Mouse (Mus musculus): ENCODE measurements around the gene Tle6. TPM values are rescaled to one million over a fixed set of nuclear protein-coding genes. Genes with fewer than 3 reads are reported as not detected.

The Tle6 gene
- total RNA-seq, 2 experiments from 2014 or later: 12.8 to 20.2 TPM

DNA sequence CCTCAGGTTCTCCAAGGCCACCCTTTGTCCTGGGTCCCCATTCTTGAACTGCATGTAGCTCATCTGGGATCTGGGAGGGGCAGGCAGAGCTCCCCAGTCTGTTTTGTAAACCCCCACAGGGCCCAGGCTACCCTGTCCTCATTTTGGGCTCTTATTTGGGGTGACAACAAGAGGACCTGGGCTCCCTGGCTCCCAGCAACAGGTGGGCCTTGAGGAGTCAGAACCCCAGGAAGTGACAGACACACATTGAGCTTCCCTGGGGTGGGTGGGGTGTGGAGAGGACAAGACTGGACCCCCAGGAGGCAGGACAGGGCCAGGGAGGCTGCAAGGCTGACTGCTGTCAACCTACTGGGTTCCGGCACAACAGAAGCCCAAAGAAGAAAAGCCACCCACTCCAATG is 57.2 kb downstream of the Tle6 start:
- no peak for DNase-seq (ENCODE audit: low spot score in 2 of 2)

DNA sequence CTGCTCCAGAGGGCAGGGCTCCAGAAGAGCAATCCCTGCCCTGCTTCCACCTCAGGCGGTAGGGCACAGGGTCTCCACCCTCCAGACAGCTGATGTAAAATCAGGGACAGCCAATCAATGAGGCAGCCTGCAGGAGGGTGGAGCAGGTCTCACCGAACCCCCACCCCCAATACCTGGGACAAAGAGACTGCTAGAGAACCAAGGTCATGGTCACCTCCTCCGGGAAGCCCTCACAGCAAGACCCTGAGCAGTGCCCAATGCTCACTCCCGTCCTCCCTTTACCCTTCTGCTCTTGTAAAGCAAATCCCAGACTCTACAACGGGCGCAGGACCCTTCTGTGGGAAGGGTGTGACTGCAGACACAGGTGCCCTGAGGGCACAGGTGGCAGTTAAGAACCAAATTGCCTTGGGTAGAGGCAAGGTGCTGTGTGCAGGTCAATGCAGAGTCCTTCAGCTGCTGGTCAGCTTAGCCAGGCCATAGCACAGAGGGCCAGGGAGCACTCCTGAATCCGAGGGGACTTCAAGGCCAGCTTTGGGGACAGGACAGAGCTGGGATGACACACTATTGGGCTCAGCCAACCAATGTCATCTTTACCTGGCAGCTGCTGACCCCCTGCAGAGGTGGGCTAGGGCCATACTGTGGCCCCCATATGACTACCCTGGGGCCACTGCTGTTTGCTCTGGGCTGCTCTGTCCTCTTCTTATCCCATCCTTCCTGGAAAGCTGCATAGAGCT is 58.0 kb downstream of the Tle6 start:
- no peak for DNase-seq (ENCODE audit: low spot score in 2 of 2)

DNA sequence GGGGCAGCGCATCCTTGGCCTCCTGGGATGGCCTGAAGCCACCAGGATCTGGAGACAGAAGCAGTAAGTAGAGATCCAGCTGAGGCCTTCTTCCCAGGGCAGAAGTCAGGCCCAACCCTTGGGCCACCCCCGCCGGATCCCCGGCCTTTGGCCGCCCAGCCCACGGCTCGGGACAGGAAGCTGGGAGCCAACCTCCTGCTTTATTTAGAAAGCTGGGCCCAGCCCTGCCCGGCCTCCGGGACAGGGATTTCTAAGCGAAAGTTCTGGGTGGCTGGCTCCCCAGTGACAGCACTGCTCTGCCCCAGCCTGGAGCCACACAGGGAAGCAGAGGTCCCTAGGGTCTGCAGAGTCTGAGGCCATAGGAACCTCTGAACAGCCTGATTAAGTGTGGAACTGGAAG is 59.1 kb downstream of the Tle6 start:
- DNase-seq (ENCODE audit: low spot score in 2 of 2): no peak

DNA sequence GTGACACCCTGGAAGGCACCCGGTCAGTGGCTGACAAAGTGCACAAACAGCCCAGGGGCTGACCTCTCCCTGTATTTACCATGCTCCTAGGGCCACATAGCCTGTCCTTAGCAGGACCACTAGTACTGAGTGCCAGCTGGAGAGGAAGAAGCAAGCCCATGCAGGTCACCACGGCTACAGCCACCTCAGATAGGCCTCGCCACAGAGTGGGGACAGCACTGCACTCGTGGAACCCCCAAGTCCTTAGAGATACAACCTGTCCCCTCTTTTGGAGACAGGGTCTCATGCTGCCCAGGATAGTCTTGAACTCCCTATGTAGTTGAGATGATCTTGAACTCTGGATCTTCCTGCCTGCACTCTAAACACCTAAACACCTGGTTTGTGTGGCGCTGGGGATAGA is 59.5 kb downstream of the Tle6 start:
- no peak for DNase-seq (ENCODE audit: low spot score in 2 of 2)

Other genes starting within 250 kb of the Tle6 start
- gene Mfsd12, start 243.6 kb downstream of the Tle6 start, total RNA-seq (2021): 10 to 100 TPM; 21.2 to 22.0 TPM
- gene 4930404N11Rik, start 235.3 kb downstream of the Tle6 start, total RNA-seq (2021): 1 to 10 TPM; 6.3 to 8.2 TPM
- gene Fzr1, start 222.6 kb downstream of the Tle6 start, total RNA-seq (2021): 10 to 100 TPM; 69.1 to 70.7 TPM
- gene Dohh, start 216.6 kb downstream of the Tle6 start, total RNA-seq (2021): 10 to 100 TPM; 49.4 to 49.7 TPM
- gene Gm48551, start 216.6 kb downstream of the Tle6 start, total RNA-seq (2021): 1 to 10 TPM; 1.7 to 1.8 TPM
- 1 to 10 TPM; 2.6 to 4.1 TPM for gene Gm48552, start 212.1 kb downstream of the Tle6 start, total RNA-seq (2021)
- 10 to 100 TPM in 1 of 2 experiments, 1 to 10 TPM in 1; 1.2 to 13.2 TPM for gene Smim24, start 208.0 kb downstream of the Tle6 start, total RNA-seq (2021)
- gene Nfic, start 145.4 kb downstream of the Tle6 start, total RNA-seq (2021): 100 to 1,000 TPM; 120 to 129 TPM
- 1 to 10 TPM; 3.5 to 4.2 TPM for gene Celf5, start 118.4 kb downstream of the Tle6 start, total RNA-seq (2021)
- gene Ncln, start 104.7 kb downstream of the Tle6 start, total RNA-seq (2021): 100 to 1,000 TPM; 107 to 117 TPM
- 1 to 10 TPM; 2.0 to 2.7 TPM for gene S1pr4, start 100.9 kb downstream of the Tle6 start, total RNA-seq (2021)
- gene Gna15, start 76.8 kb downstream of the Tle6 start, total RNA-seq (2021): 1 to 10 TPM in 1 of 2 experiments, under 1 TPM in 1; 0.67 to 1.2 TPM
- 10 to 100 TPM; 74.2 to 74.4 TPM for gene Gna11, start 55.9 kb downstream of the Tle6 start, total RNA-seq (2021)
- 100 to 1,000 TPM; 639 to 647 TPM for gene Aes, start 41.6 kb downstream of the Tle6 start, total RNA-seq (2021)
- 10 to 100 TPM; 24.9 to 30.4 TPM for gene Tle2, start 26.5 kb downstream of the Tle6 start, total RNA-seq (2021)
- 1 to 10 TPM; 1.1 to 2.1 TPM for gene BC025920, start 5.2 kb upstream of the Tle6 start, total RNA-seq (2021)
- 10 to 100 TPM; 40.1 to 40.7 TPM for gene Sirt6, start 26.7 kb upstream of the Tle6 start, total RNA-seq (2021)
- 10 to 100 TPM; 38.7 to 50.5 TPM for gene Ankrd24, start 27.5 kb upstream of the Tle6 start, total RNA-seq (2021)
- gene Gm10778, start 48.0 kb upstream of the Tle6 start, total RNA-seq (2021): 1 to 10 TPM; 3.0 to 3.9 TPM
- gene Zfp433, start 103.8 kb upstream of the Tle6 start, total RNA-seq (2021): 10 to 100 TPM in 1 of 2 experiments, 1 to 10 TPM in 1; 8.7 to 14.6 TPM
- gene Gm3055, start 170.1 kb upstream of the Tle6 start, total RNA-seq (2021): 1 to 10 TPM; 4.8 to 7.5 TPM
- 1 to 10 TPM; 3.0 to 4.7 TPM for gene Gm4767, start 211.1 kb upstream of the Tle6 start, total RNA-seq (2021)

All from adrenal gland, postnatal 4 days (tissue).